Mouse (Mus musculus): ENCODE results near the gene Crat. TPM values are rescaled to one million over a fixed set of nuclear protein-coding genes. Genes with fewer than 3 reads are reported as not detected.

The Crat gene
- polyA plus RNA-seq, 1 experiment from 2014 or later: 26.0 TPM

- Histone ChIP-seq H3K9ac (ENCODE audit: low read depth, low read length) (no peak overlapping the region), H3K4me2 (ENCODE audit: low read length) (no peak overlapping the region), H3K27me3 (ENCODE audit: control insufficient read depth, insufficient read depth, low read depth, low read length) (no peaks in the 10 kb centered on the region), H3K4me1 (ENCODE audit: control insufficient read depth, insufficient read depth, low read length) (peaks cover 8% of the 10 kb centered on the region; the same call in 1 of the 2 replicates), H3K4me3 (ENCODE audit: low read depth, low read length) (no peak overlapping the region), H3K9me3 (replicated peaks; ENCODE audit: control insufficient read depth, low read length, poor library complexity, severe bottlenecking) (no peaks in the 10 kb centered on the region), H3K27ac (ENCODE audit: low read length) (no peak overlapping the region), H3K36me3 (ENCODE audit: control insufficient read depth, insufficient read depth, low read length) (peaks cover 52% of the 10 kb centered on the region)
- 51% methylated on average over 2 of the region's 2 CpGs for WGBS
- ATAC-seq: no peak
These were observed 12.8 kb downstream of the Crat start for GRCm38 (mm10) chr2:30402843-30403242.

GRCm38 (mm10) chr2:30402351-30402826 lies 13.2 kb downstream of the Crat start:
- Histone ChIP-seq H3K4me1 (ENCODE audit: control insufficient read depth, insufficient read depth, low read length) (peaks cover 8% of the 10 kb centered on the region; the same call in 1 of the 2 replicates), H3K36me3 (ENCODE audit: control insufficient read depth, insufficient read depth, low read length) (peaks cover 47% of the 10 kb centered on the region), H3K9ac (ENCODE audit: low read depth, low read length) (no peak overlapping the region), H3K27ac (ENCODE audit: low read length) (no peak overlapping the region), H3K27me3 (ENCODE audit: control insufficient read depth, insufficient read depth, low read depth, low read length) (no peaks in the 10 kb centered on the region), H3K4me3 (ENCODE audit: low read depth, low read length) (no peak overlapping the region), H3K4me2 (ENCODE audit: low read length) (no peak overlapping the region), H3K9me3 (replicated peaks; ENCODE audit: control insufficient read depth, low read length, poor library complexity, severe bottlenecking) (no peaks in the 10 kb centered on the region)
- 91% methylated on average over 9 of the region's 9 CpGs for WGBS
- no peak for ATAC-seq

DNA sequence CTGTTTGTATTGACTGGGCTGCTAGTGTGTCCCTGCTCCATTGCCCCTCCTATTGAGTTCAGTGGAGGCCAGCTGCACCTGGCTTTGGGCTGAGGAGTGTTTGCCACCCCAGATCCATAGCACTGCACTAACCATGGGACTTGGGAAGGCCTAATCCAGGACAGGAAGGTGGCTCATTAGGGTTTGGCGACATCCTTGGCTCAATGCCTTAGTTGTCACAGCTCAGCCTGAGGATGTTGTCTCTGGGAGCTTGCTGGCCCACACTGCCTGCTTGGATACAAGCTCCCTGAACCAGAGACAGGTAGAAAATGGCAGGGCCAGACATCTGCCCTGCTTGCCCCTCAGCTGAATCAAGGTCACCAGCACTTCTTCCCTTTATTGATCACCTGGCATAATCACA lies 14.0 kb downstream of the Crat start:
- H3K4me2 ChIP-seq (ENCODE audit: low read length): no peak overlapping the region
- no peak for ATAC-seq
- no peaks in the 10 kb centered on the region for H3K9me3 ChIP-seq (replicated peaks; ENCODE audit: control insufficient read depth, low read length, poor library complexity, severe bottlenecking)
- no peak overlapping the region for H3K27ac ChIP-seq (ENCODE audit: low read length)
- no peaks in the 10 kb centered on the region for H3K27me3 ChIP-seq (ENCODE audit: control insufficient read depth, insufficient read depth, low read depth, low read length)
- H3K36me3 ChIP-seq (ENCODE audit: control insufficient read depth, insufficient read depth, low read length): peaks cover 42% of the 10 kb centered on the region
- H3K4me3 ChIP-seq (ENCODE audit: low read depth, low read length): no peak overlapping the region
- no peak overlapping the region for H3K9ac ChIP-seq (ENCODE audit: low read depth, low read length)
- WGBS: 74% methylated on average over 1 of the region's 1 CpGs
- peaks cover 8% of the 10 kb centered on the region; the same call in 1 of the 2 replicates for H3K4me1 ChIP-seq (ENCODE audit: control insufficient read depth, insufficient read depth, low read length)

- H3K4me3 ChIP-seq (ENCODE audit: low read depth, low read length): no peak overlapping the region
- no peaks in the 10 kb centered on the region for H3K27me3 ChIP-seq (ENCODE audit: control insufficient read depth, insufficient read depth, low read depth, low read length)
- no peak for ATAC-seq
- 22% methylated on average over 20 of the region's 20 CpGs for WGBS
- no peak overlapping the region for H3K4me2 ChIP-seq (ENCODE audit: low read length)
- peaks cover 34% of the 10 kb centered on the region for H3K36me3 ChIP-seq (ENCODE audit: control insufficient read depth, insufficient read depth, low read length)
- H3K27ac ChIP-seq (ENCODE audit: low read length): peak overlapping the region; percentile 69
- peaks cover 8% of the 10 kb centered on the region; the same call in 1 of the 2 replicates for H3K4me1 ChIP-seq (ENCODE audit: control insufficient read depth, insufficient read depth, low read length)
- H3K9ac ChIP-seq (ENCODE audit: low read depth, low read length): peak overlapping the region; percentile 7; the same call in 1 of the 2 replicates
- H3K9me3 ChIP-seq (replicated peaks; ENCODE audit: control insufficient read depth, low read length, poor library complexity, severe bottlenecking): no peaks in the 10 kb centered on the region
These were observed 16.1 kb downstream of the Crat start for GRCm38 (mm10) chr2:30399191-30400171.

DNA sequence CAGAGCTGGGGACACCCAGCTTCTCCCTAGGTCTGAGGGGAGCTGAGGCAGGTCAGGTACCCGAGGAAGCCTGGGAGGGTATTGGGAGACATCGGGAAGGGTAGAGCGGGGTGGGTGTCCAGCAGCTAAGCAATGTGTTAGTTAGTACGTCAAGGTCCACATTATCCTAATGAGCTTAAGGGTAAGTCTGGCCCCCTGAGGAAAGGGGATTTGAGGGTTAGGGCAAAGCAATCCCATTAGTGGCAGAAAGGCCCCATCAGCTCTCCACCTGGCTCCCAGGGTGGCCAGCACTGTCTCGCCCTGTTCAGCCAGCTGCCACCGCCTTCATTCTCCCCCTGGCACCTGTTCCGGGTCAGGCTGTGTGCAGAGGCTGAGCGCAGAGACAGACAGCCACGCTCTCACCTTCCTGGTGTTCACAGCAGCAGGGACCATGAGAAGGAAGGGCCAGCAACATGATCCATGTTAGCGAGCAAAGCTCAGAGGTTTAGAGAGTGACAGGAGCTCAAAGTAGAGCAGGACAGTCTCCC lies 17.6 kb downstream of the Crat start:
- Histone ChIP-seq H3K27ac (ENCODE audit: low read length) (no peak overlapping the region; the same call in 1 of the 2 replicates), H3K9ac (ENCODE audit: low read depth, low read length) (no peak overlapping the region), H3K36me3 (ENCODE audit: control insufficient read depth, insufficient read depth, low read length) (peaks cover 26% of the 10 kb centered on the region), H3K4me1 (ENCODE audit: control insufficient read depth, insufficient read depth, low read length) (peaks cover 21% of the 10 kb centered on the region), H3K4me3 (ENCODE audit: low read depth, low read length) (no peak overlapping the region), H3K9me3 (replicated peaks; ENCODE audit: control insufficient read depth, low read length, poor library complexity, severe bottlenecking) (no peaks in the 10 kb centered on the region), H3K27me3 (ENCODE audit: control insufficient read depth, insufficient read depth, low read depth, low read length) (no peaks in the 10 kb centered on the region), H3K4me2 (ENCODE audit: low read length) (no peak overlapping the region)
- ATAC-seq: no peak
- WGBS: 48% methylated on average over 10 of the region's 10 CpGs

GRCm38 (mm10) chr2:30396246-30396645 lies 19.4 kb downstream of the Crat start:
- Histone ChIP-seq H3K27ac (ENCODE audit: low read length) (no peak overlapping the region), H3K27me3 (ENCODE audit: control insufficient read depth, insufficient read depth, low read depth, low read length) (no peaks in the 10 kb centered on the region), H3K36me3 (ENCODE audit: control insufficient read depth, insufficient read depth, low read length) (peaks cover 18% of the 10 kb centered on the region), H3K9ac (ENCODE audit: low read depth, low read length) (no peak overlapping the region), H3K4me2 (ENCODE audit: low read length) (no peak overlapping the region), H3K4me1 (ENCODE audit: control insufficient read depth, insufficient read depth, low read length) (peaks cover 25% of the 10 kb centered on the region), H3K4me3 (ENCODE audit: low read depth, low read length) (no peak overlapping the region), H3K9me3 (replicated peaks; ENCODE audit: control insufficient read depth, low read length, poor library complexity, severe bottlenecking) (no peaks in the 10 kb centered on the region)
- no peak for ATAC-seq
- 96% methylated on average over 7 of the region's 7 CpGs for WGBS

- 89% methylated on average over 7 of the region's 7 CpGs for WGBS
- no peaks in the 10 kb centered on the region for H3K27me3 ChIP-seq (ENCODE audit: control insufficient read depth, insufficient read depth, low read depth, low read length)
- H3K4me2 ChIP-seq (ENCODE audit: low read length): no peak overlapping the region
- no peak overlapping the region for H3K9ac ChIP-seq (ENCODE audit: low read depth, low read length)
- H3K9me3 ChIP-seq (replicated peaks; ENCODE audit: control insufficient read depth, low read length, poor library complexity, severe bottlenecking): no peaks in the 10 kb centered on the region
- H3K4me1 ChIP-seq (ENCODE audit: control insufficient read depth, insufficient read depth, low read length): peaks cover 25% of the 10 kb centered on the region
- H3K27ac ChIP-seq (ENCODE audit: low read length): no peak overlapping the region
- H3K36me3 ChIP-seq (ENCODE audit: control insufficient read depth, insufficient read depth, low read length): peaks cover 18% of the 10 kb centered on the region
- H3K4me3 ChIP-seq (ENCODE audit: low read depth, low read length): no peak overlapping the region
- no peak for ATAC-seq
These were observed 19.9 kb downstream of the Crat start for GRCm38 (mm10) chr2:30395757-30396156.

DNA sequence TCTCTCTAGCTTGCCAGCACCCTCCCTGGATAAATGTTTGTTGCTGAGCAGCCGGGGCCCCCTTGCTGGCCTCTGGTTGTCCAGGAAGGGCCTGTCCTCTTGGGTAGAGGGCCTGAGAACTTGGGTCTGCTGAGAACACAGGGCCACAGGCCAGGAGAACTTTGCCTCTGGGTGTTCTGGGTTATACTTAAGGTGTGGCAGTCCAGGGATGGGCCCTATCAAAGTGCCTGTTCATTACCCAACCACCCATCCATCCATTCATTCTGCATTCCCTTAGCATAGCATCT lies 22.3 kb downstream of the Crat start:
- Histone ChIP-seq H3K4me2 (ENCODE audit: low read length) (peak overlapping the region; percentile 68), H3K9ac (ENCODE audit: low read depth, low read length) (peak overlapping the region; percentile 61), H3K27ac (ENCODE audit: low read length) (no peak overlapping the region), H3K4me3 (ENCODE audit: low read depth, low read length) (peak overlapping the region; percentile 82), H3K4me1 (ENCODE audit: control insufficient read depth, insufficient read depth, low read length) (peaks cover 17% of the 10 kb centered on the region), H3K9me3 (replicated peaks; ENCODE audit: control insufficient read depth, low read length, poor library complexity, severe bottlenecking) (no peaks in the 10 kb centered on the region), H3K36me3 (ENCODE audit: control insufficient read depth, insufficient read depth, low read length) (peaks cover 8% of the 10 kb centered on the region), H3K27me3 (ENCODE audit: control insufficient read depth, insufficient read depth, low read depth, low read length) (no peaks in the 10 kb centered on the region)
- 86% methylated on average over 1 of the region's 1 CpGs for WGBS
- no peak for ATAC-seq
